11 mouse cellular contexts compared by ENCODE assay signal in genomic region chr19:46926951-46927350, GRCm38 (mm10).
DNase-seq lines count a peak whose midpoint lies in the region; ATAC-seq and TF ChIP-seq lines count a peak whose summit lies in the region.
"Had no signal": no experiment of that assay in that cellular context is flagged by ENCODE, and none has a peak within 500 bp of the region (broad histone marks: within the 10 kb centered on the region; RNA-seq: fewer than 3 reads in every experiment).

No protein-coding gene starts in this region.

- peaks cover 6% of the 10 kb centered on the region for H3K4me1 ChIP-seq in lung, embryonic 16.5 days (replicated peaks; ENCODE audit: control insufficient read depth, insufficient read depth, low read length)
- peaks cover 5% of the 10 kb centered on the region for H3K4me1 ChIP-seq in lung, adult 2 months (ENCODE audit: control insufficient read depth, insufficient read depth, low read length)
- peaks cover 23% of the 10 kb centered on the region for H3K4me1 ChIP-seq in heart, embryonic 11.5 days (ENCODE audit: control insufficient read depth, insufficient read depth, low read length)
- peaks cover 19% of the 10 kb centered on the region for H3K4me1 ChIP-seq in stomach, embryonic 16.5 days (ENCODE audit: control insufficient read depth, insufficient read depth, low read length)

- no peak for TF ChIP-seq POLR2A in lung, adult 2 months (IDR thresholded peaks at IDR 0.05; ENCODE audit: borderline replicate concordance, extremely low read depth, low read depth, low read length)

- H3K9ac ChIP-seq in lung, embryonic 16.5 days (ENCODE audit: low read length) = no peak overlapping the region
- H3K9ac ChIP-seq in heart, embryonic 11.5 days (ENCODE audit: low read depth, low read length) = 0 out of 2 replicates have a peak overlapping the region, but pooled peaks have one; percentile 36
- H3K9ac ChIP-seq in stomach, embryonic 16.5 days (ENCODE audit: low read length) = no peak overlapping the region
- H3K9ac ChIP-seq: lung, embryonic 15.5 days; neural tube, embryonic 13.5 days had no signal

- H3K4me3 ChIP-seq in lung, embryonic 16.5 days (ENCODE audit: low read length) = no peak overlapping the region
- no peak overlapping the region for H3K4me3 ChIP-seq in lung, adult 2 months (replicated peaks; ENCODE audit: extremely low read depth, low read depth, low read length)
- no peak overlapping the region for H3K4me3 ChIP-seq in heart, embryonic 11.5 days (ENCODE audit: low read depth, low read length)
- no peak overlapping the region for H3K4me3 ChIP-seq in stomach, embryonic 16.5 days (replicated peaks; ENCODE audit: low read length)
- H3K4me3 ChIP-seq: lung, embryonic 15.5 days; neural tube, embryonic 13.5 days had no signal

- 0 out of 2 replicates have a peak overlapping the region, but pooled peaks have one; percentile 9 for H3K27ac ChIP-seq in lung, embryonic 16.5 days (ENCODE audit: low read length)
- H3K27ac ChIP-seq in heart, embryonic 11.5 days (ENCODE audit: low read depth, low read length) = peak overlapping the region; percentile 31; the same call in 1 of the 2 replicates
- H3K27ac ChIP-seq in stomach, embryonic 16.5 days (ENCODE audit: low read length) = no peak overlapping the region
- H3K27ac ChIP-seq: neural tube, embryonic 13.5 days had no signal

- no peaks in the 10 kb centered on the region for H3K36me3 ChIP-seq in lung, embryonic 16.5 days (ENCODE audit: control insufficient read depth, insufficient read depth, low read length)
- H3K36me3 ChIP-seq in heart, embryonic 11.5 days (ENCODE audit: control insufficient read depth, insufficient read depth, low read length) = no peaks in the 10 kb centered on the region
- no peaks in the 10 kb centered on the region for H3K36me3 ChIP-seq in stomach, embryonic 16.5 days (ENCODE audit: control insufficient read depth, insufficient read depth, low read length)
- H3K36me3 ChIP-seq: lung, embryonic 15.5 days had no signal

- ATAC-seq in frontal cortex, adult (ENCODE audit: low TSS enrichment) = peak; percentile 59; the same call in 1 of the 2 replicates
- no peak for ATAC-seq in lung, embryonic 16.5 days (ENCODE audit: low read depth)
- no peak for ATAC-seq in heart, embryonic 11.5 days (replicated peaks; ENCODE audit: insufficient number of reproducible peaks, low FRiP score, low TSS enrichment)
- ATAC-seq in stomach, embryonic 16.5 days (ENCODE audit: insufficient read depth, low FRiP score) = no peak

- H3K27me3 ChIP-seq in lung, embryonic 16.5 days (ENCODE audit: control insufficient read depth, insufficient read depth, low read depth, low read length) = no peaks in the 10 kb centered on the region
- H3K27me3 ChIP-seq in heart, embryonic 11.5 days (ENCODE audit: control insufficient read depth, insufficient read depth, low read length) = no peaks in the 10 kb centered on the region
- no peaks in the 10 kb centered on the region for H3K27me3 ChIP-seq in stomach, embryonic 16.5 days (ENCODE audit: control insufficient read depth, insufficient read depth, low read length)
- H3K27me3 ChIP-seq: lung, embryonic 15.5 days; neural tube, embryonic 13.5 days had no signal

- WGBS in lung, embryonic 16.5 days = 37% methylated on average over 5 of the region's 5 CpGs
- 45% methylated on average over 5 of the region's 5 CpGs for whole genome bisulfite sequencing in lung, adult 2 months
- 46% methylated on average over 5 of the region's 5 CpGs for WGBS in heart, embryonic 11.5 days (ENCODE audit: insufficient replicate concordance)
- WGBS in stomach, embryonic 16.5 days = 29% methylated on average over 5 of the region's 5 CpGs

- no peaks in the 10 kb centered on the region for H3K9me3 ChIP-seq in lung, embryonic 16.5 days (ENCODE audit: control insufficient read depth, low read length)
- H3K9me3 ChIP-seq in heart, embryonic 11.5 days (replicated peaks; ENCODE audit: control insufficient read depth, low read length) = no peaks in the 10 kb centered on the region
- H3K9me3 ChIP-seq in stomach, embryonic 16.5 days (replicated peaks; ENCODE audit: control insufficient read depth, low read length) = no peaks in the 10 kb centered on the region
- H3K9me3 ChIP-seq: lung, embryonic 15.5 days; neural tube, embryonic 13.5 days had no signal

- DNase-seq in frontal cortex, postnatal 36 days (ENCODE audit: low spot score in 2 of 2) = no peak
- DNase-seq in lung, adult 2 months = no peak
- no peak for DNase-seq in cerebellum, postnatal 4 days (ENCODE audit: low spot score in 2 of 2)
- no peak for DNase-seq in gastrocnemius, adult 8-10 months (ENCODE audit: low spot score in 2 of 2)
- DNase-seq: spleen, adult 18-20 months had no signal

- TF ChIP-seq CTCF in lung, adult 2 months (IDR thresholded peaks at IDR 0.05; ENCODE audit: insufficient read depth, low read length) = no peak

- no peak overlapping the region for H3K4me2 ChIP-seq in lung, embryonic 16.5 days (ENCODE audit: low read depth, low read length)
- H3K4me2 ChIP-seq in heart, embryonic 11.5 days = no peak overlapping the region
- H3K4me2 ChIP-seq in stomach, embryonic 16.5 days (ENCODE audit: low read depth, low read length) = 0 out of 2 replicates have a peak overlapping the region, but pooled peaks have one; percentile 0
- H3K4me2 ChIP-seq: lung, embryonic 15.5 days; neural tube, embryonic 13.5 days had no signal
